Mouse (Mus musculus) megakaryocyte, embryonic 14.5 days (primary cell): ENCODE measurements around the gene 4930544G11Rik.

ENCODE experiments used
- FLI1 ChIP-seq: IDR thresholded peaks from 2 replicates; pipeline ENCODE4 v1.6.1; 2012; ENCODE audit warnings: low read length, inconsistent platforms, mixed read lengths
- GATA1 ChIP-seq: IDR thresholded peaks from 3 replicates; pipeline ENCODE4 v1.6.1; 2012; ENCODE audit warnings: mixed read lengths, low read length, inconsistent platforms, borderline replicate concordance

- no peak for TF ChIP-seq GATA1
- no peak for TF ChIP-seq FLI1
Observed at GRCm38 (mm10) chr6:65933177-65933576, 19.2 kb upstream of the 4930544G11Rik start.
